Mouse (Mus musculus) liver, embryonic 15.5 days (tissue): ENCODE data around the gene Cox5a. TPM values are rescaled to one million over a fixed set of nuclear protein-coding genes. Genes with fewer than 3 reads are reported as not detected.

Experiments used
- ATAC-seq: fragments of 200-750 bp; cut with Nextera tagmentation; 2 replicates; pipeline ENCODE4 v1.8.0; 2017; ENCODE audit warnings: moderate number of reproducible peaks, mild to moderate bottlenecking, moderate library complexity; ENCODE audit not compliant: insufficient read depth
- H3K27ac ChIP-seq: fragments of 300-500 bp; sonication (generic); replicated peaks from 2 replicates; pipeline ENCODE4 v1.5.1; 2015; ENCODE audit warnings: mild to moderate bottlenecking, inconsistent platforms
- H3K27me3 ChIP-seq: fragments of 300-500 bp; sonication (generic); 2 replicates; pipeline ENCODE4 v1.6.1; 2015; ENCODE audit warnings: mild to moderate bottlenecking, inconsistent platforms
- H3K36me3 ChIP-seq: fragments of 300-500 bp; sonication (generic); replicated peaks from 2 replicates; pipeline ENCODE4 v1.6.1; 2015; ENCODE audit warnings: moderate library complexity, mild to moderate bottlenecking, inconsistent platforms
- H3K4me1 ChIP-seq: fragments of 300-500 bp; sonication (generic); replicated peaks from 2 replicates; pipeline ENCODE4 v1.6.1; 2015; ENCODE audit warnings: inconsistent platforms
- H3K4me2 ChIP-seq: fragments of 300-500 bp; sonication (generic); 2 replicates; pipeline ENCODE4 v1.6.1; 2015; ENCODE audit warnings: moderate library complexity, mild to moderate bottlenecking, inconsistent platforms
- H3K4me3 ChIP-seq: fragments of 300-500 bp; sonication (generic); replicated peaks from 2 replicates; pipeline ENCODE4 v1.5.1; 2015; ENCODE audit warnings: mild to moderate bottlenecking, inconsistent platforms
- H3K9ac ChIP-seq: fragments of 300-500 bp; sonication (generic); 2 replicates; pipeline ENCODE4 v1.6.1; 2015; ENCODE audit warnings: moderate library complexity, mild to moderate bottlenecking, inconsistent platforms
- H3K9me3 ChIP-seq: fragments of 300-500 bp; sonication (generic); replicated peaks from 2 replicates; pipeline ENCODE4 v1.6.1; 2016; ENCODE audit warnings: inconsistent platforms
- WGBS: fragments of 180-500 bp; shearing (Covaris S2); methylation state at CpG from one replicate; pipeline ENCODE4 v1.1.7; 2015; ENCODE audit warnings: mixed read lengths; ENCODE audit not compliant: insufficient replicate concordance; 5-methylcytosine and 5-hydroxymethylcytosine counted together
- polyA plus RNA-seq: library from polyadenylated mRNA; unstranded; fragments of >200 nt; fragmentation: Nextera tagmentation; extraction: Ambion mirVana; gene quantifications from 2 replicates; pipeline ENCODE4 v1.2.1, GENCODE M21; 2015

The Cox5a gene
- polyA plus RNA-seq, 1 experiment from 2014 or later = 287 TPM

- peak overlapping the region; percentile 74 for H3K4me3 ChIP-seq
- H3K27me3 ChIP-seq = peaks cover 8% of the 10 kb centered on the region
- H3K4me1 ChIP-seq = peaks cover 43% of the 10 kb centered on the region
- peak overlapping the region; percentile 81 for H3K4me2 ChIP-seq
- ATAC-seq = no peak
- no peaks in the 10 kb centered on the region for H3K9me3 ChIP-seq
- 50% methylated on average over 13 of the region's 13 CpGs for WGBS
- H3K9ac ChIP-seq = peak overlapping the region; percentile 69; the same call in 1 of the 2 replicates
- no peaks in the 10 kb centered on the region for H3K36me3 ChIP-seq
- H3K27ac ChIP-seq = peak overlapping the region; percentile 75
These were observed 40.6 kb downstream of the Cox5a start for GRCm38 (mm10) chr9:57561711-57562099.

GRCm38 (mm10) chr9:57562896-57563372 is 41.9 kb downstream of the Cox5a start:
- Histone ChIP-seq H3K9me3 (no peaks in the 10 kb centered on the region), H3K9ac (no peak overlapping the region), H3K36me3 (peaks cover 2% of the 10 kb centered on the region; the same call in 1 of the 2 replicates), H3K27ac (0 out of 2 replicates have a peak overlapping the region, but pooled peaks have one; percentile 34), H3K4me2 (peak overlapping the region; percentile 81; the same call in 1 of the 2 replicates), H3K4me3 (no peak overlapping the region), H3K4me1 (peaks cover 47% of the 10 kb centered on the region), H3K27me3 (peaks cover 8% of the 10 kb centered on the region)
- WGBS = 46% methylated on average over 4 of the region's 4 CpGs
- no peak for ATAC-seq

- Histone ChIP-seq H3K4me1 (peaks cover 47% of the 10 kb centered on the region), H3K9me3 (no peaks in the 10 kb centered on the region), H3K4me2 (no peak overlapping the region), H3K36me3 (peaks cover 17% of the 10 kb centered on the region), H3K4me3 (no peak overlapping the region), H3K27me3 (no peaks in the 10 kb centered on the region), H3K27ac (no peak overlapping the region), H3K9ac (no peak overlapping the region)
- ATAC-seq = no peak
- 72% methylated on average over 6 of the region's 6 CpGs for WGBS
These were observed 43.5 kb downstream of the Cox5a start for GRCm38 (mm10) chr9:57564609-57565008.

GRCm38 (mm10) chr9:57565741-57566221 is 44.7 kb downstream of the Cox5a start:
- Histone ChIP-seq H3K4me3 (no peak overlapping the region), H3K9me3 (no peaks in the 10 kb centered on the region), H3K9ac (no peak overlapping the region), H3K27ac (no peak overlapping the region; the same call in 1 of the 2 replicates), H3K36me3 (peaks cover 20% of the 10 kb centered on the region), H3K4me1 (peaks cover 40% of the 10 kb centered on the region), H3K4me2 (peak overlapping the region; percentile 17), H3K27me3 (no peaks in the 10 kb centered on the region)
- WGBS = 50% methylated on average over 10 of the region's 10 CpGs
- no peak for ATAC-seq

- no peak overlapping the region for H3K9ac ChIP-seq
- H3K4me2 ChIP-seq = no peak overlapping the region
- ATAC-seq = no peak
- no peaks in the 10 kb centered on the region for H3K9me3 ChIP-seq
- H3K27me3 ChIP-seq = no peaks in the 10 kb centered on the region
- 65% methylated on average over 8 of the region's 8 CpGs for WGBS
- H3K4me3 ChIP-seq = no peak overlapping the region
- H3K4me1 ChIP-seq = peaks cover 33% of the 10 kb centered on the region
- H3K27ac ChIP-seq = no peak overlapping the region
- peaks cover 20% of the 10 kb centered on the region for H3K36me3 ChIP-seq
These were observed 45.8 kb downstream of the Cox5a start for GRCm38 (mm10) chr9:57566846-57567245.

GRCm38 (mm10) chr9:57568500-57568899 is 47.4 kb downstream of the Cox5a start:
- WGBS = 83% methylated on average over 6 of the region's 6 CpGs
- H3K27me3 ChIP-seq = no peaks in the 10 kb centered on the region

GRCm38 (mm10) chr9:57574397-57574796 is 53.3 kb downstream of the Cox5a start:
- Histone ChIP-seq H3K27ac (no peak overlapping the region), H3K9ac (no peak overlapping the region), H3K27me3 (no peaks in the 10 kb centered on the region), H3K4me2 (no peak overlapping the region), H3K36me3 (peaks cover 31% of the 10 kb centered on the region), H3K4me1 (peaks cover 24% of the 10 kb centered on the region), H3K4me3 (no peak overlapping the region), H3K9me3 (no peaks in the 10 kb centered on the region)
- ATAC-seq = no peak

More at GRCm38 (mm10) chr9:57568500-57568899, 47.4 kb downstream of the Cox5a start:
- H3K4me3 ChIP-seq = no peak overlapping the region
- no peaks in the 10 kb centered on the region for H3K9me3 ChIP-seq
- no peak for ATAC-seq
- H3K4me2 ChIP-seq = no peak overlapping the region
- no peak overlapping the region for H3K9ac ChIP-seq
- peaks cover 28% of the 10 kb centered on the region for H3K36me3 ChIP-seq
- peaks cover 18% of the 10 kb centered on the region for H3K4me1 ChIP-seq
- no peak overlapping the region for H3K27ac ChIP-seq

- Histone ChIP-seq H3K4me2 (no peak overlapping the region), H3K4me1 (peaks cover 24% of the 10 kb centered on the region), H3K9ac (no peak overlapping the region), H3K9me3 (no peaks in the 10 kb centered on the region), H3K27me3 (no peaks in the 10 kb centered on the region), H3K36me3 (peaks cover 37% of the 10 kb centered on the region), H3K27ac (no peak overlapping the region), H3K4me3 (no peak overlapping the region)
- ATAC-seq = no peak
- 63% methylated on average over 3 of the region's 3 CpGs for WGBS
These were observed 54.5 kb downstream of the Cox5a start for GRCm38 (mm10) chr9:57575577-57575976.

GRCm38 (mm10) chr9:57577144-57577849 is 56.2 kb downstream of the Cox5a start:
- WGBS = 22% methylated on average over 6 of the region's 6 CpGs
- H3K36me3 ChIP-seq = peaks cover 50% of the 10 kb centered on the region
- ATAC-seq = peak; percentile 86
- H3K4me1 ChIP-seq = peaks cover 24% of the 10 kb centered on the region
- peak overlapping the region; percentile 70 for H3K27ac ChIP-seq
- H3K27me3 ChIP-seq = no peaks in the 10 kb centered on the region
- peak overlapping the region; percentile 44 for H3K4me2 ChIP-seq
- peak overlapping the region; percentile 1; the same call in 1 of the 2 replicates for H3K9ac ChIP-seq
- H3K4me3 ChIP-seq = no peak overlapping the region
- H3K9me3 ChIP-seq = no peaks in the 10 kb centered on the region
